Mouse (Mus musculus) CD4-positive, CD25-positive, alpha-beta regulatory T cell, adult 2 months (primary cell): Measurements from ENCODE around the gene Gad1.
A peak's percentile ranks its signal among the peaks of the same experiment; 100 is the strongest.

ENCODE experiments used
- DNase-seq: peaks from one replicate; pipeline ENCODE4 v3.0.0-alpha.2; 2012; ENCODE audit warnings: low read depth, low spot score

Gad1 gene

DNA sequence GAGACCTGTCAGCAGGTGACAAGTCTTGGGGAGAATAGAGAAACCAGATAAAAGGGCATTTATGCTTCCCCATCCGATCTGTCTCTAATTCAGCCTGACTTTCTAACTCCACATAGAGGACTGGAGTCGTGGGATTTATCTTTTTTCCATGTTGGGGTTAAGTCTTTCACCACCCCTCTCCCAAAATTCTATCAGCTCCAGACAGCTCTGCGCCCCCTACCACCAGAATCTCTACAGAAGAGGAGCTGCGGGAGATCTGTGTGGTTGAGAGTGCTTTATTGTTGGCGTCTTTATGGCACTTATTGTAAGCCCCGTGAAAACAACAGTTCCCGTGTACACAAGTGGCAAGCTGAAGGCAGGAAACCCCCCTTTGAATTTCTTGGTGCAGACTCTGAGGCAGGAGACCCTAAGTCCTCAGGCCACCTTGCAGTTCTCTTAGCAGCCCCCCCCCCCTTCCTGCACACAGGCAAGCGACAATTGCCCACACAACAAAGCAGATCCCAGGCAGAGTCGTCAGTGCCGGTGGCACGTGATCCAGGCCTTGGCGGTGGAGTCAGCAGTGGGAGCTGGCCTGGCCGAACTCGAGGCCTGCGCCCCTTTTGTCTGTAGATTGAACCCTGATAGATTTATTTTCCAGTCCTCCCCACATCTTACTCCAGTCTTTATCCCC is 11.9 kb downstream of the Gad1 start:
- no peak for DNase-seq

DNA sequence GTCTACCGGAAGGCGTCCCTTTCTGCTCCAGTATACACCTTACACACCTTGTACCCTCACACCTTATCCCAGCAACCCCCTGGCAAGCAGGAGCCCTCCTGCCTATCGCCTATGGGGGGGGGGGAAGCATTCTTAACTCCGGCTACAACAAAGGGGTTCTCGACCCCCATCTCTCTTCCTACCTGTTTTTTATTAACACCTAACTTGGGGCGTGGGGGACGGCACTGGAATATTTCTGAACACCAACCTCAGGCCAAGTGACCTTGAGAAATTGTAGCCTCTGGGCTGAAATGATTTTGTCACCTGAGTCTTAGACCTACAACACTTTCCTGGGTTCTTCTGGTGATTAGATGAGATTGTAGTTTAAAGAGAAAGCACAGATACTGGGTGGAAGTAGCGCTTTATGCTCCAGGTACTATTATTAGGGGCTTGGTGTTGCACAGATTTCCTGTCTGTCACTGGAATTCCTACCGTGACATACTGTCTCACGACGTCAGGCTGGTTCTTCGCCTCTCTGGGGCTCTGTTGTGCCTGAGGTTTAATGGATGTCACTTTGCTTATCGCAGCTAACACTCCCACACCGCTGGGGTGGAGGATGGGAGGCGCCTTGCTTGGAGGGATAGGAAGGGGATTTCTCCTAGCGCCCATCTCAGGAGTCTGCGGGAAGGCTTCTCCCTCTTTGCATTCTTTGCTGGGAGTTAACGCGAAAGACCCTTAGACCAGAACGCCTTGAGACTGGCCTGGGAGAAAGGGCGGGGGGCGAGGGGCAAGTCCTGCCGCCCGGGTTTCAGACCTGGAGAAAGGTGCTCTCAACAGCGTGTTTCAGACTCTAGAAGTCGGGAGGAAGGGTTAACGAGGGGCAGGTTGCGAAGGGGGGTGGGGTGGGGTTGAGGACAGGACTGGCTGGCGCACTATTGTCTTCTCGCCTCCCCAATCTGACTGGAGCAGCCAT is 13.1 kb downstream of the Gad1 start:
- no peak for DNase-seq

DNA sequence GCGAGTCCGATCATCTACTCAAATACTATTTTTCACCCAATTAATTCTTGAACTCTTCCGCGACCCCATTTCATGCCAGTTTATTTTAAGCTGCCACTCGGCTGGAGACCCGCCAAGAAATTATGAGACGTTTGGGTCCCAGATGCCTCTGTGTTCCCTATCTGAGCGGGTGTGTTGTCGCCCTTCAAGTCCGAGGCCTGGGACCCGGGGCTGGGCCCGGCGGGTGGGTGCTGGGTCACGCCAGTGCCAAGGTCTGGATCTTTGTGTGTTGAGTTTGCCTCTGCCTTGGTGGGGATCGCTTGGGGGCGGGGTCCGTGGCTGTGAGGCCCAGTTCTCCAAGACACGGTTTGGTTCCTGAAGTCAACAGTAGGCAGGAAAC is 13.7 kb downstream of the Gad1 start:
- DNase-seq, result no peak

DNA sequence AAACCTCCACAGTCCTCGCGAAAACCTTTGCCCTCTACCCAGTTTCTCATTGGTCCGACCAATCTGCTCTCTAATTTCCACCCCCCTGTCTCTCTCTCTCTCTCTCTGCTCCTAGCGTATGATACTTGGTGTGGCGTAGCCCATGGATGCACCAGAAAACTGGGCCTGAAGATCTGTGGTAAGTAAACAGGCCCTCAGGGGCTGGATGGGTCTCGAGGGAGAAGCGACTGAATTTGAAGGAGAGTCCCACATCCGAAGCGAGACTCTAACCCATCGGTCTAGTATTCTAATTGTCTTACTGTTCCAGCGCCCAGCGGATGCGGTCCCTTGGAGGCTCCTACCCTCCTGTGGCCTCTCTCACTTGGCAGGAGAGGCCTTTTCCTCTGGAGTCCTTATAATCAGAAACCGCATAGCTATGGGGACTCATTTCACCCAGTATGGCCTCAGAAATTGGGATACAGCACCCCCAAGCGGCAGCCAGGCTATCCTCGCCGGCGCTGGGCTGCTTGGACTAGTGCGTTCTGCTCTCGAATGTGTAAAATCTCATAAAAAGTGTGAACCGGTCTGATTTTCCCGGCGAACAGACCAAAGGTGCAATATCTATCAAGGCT is 14.3 kb downstream of the Gad1 start:
- DNase-seq, result peak; percentile 41

DNA sequence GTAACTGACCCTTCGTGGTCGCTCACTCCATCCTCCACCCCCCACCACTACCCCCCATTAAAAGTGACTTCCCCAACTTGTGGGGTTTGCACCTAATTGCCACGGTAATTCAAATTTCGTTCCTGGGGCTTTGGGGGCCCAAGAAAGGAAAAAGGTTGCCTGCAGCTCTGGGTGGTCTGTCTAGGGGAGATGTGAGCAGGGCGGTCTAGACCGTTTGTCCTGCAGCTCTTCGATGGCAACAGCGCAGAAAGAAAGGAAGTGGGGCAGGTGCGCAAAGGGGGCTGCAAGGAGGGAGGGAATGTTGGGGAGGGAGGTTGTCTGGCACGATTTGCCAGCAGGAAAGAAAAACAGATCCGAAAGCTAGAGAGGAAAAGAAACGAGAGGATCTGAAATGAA is 14.8 kb downstream of the Gad1 start:
- DNase-seq, result no peak

DNA sequence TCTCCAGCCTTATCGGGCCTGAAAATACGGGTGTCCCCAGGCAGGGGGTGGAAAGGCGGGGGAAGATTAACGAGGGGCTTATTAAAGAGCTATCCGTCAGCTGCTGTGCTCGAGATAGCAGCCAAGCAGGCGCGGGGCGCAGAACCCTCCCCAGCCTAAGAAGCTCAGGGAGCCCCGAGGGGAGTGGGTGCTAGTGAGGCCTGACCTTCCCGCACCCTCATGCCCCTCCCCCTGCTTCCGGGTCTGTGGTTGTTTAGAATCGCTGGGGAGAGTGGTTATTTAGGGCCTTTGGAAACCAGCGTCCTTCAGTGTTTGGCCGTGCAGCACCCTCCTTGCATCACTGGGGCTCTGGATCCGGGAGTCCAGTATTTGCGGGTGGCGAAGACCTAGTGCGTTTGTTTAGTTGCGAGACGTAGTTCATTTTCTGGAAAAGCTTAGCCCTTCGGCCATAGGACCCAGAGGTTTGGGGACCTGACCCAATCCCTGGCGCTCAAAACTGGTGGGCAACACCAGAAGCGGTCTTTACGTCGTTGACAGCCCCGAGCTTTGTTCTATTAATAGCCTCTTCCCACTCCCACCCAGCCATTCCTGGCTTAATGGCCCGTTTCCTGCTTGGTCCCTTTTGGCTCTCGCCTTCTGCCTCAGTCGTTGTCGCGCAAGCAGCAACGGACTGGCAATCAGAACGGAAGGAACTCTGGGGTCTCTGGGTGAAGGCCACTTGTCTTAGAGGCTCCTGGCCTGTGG is 15.5 kb downstream of the Gad1 start:
- DNase-seq, result no peak

DNA sequence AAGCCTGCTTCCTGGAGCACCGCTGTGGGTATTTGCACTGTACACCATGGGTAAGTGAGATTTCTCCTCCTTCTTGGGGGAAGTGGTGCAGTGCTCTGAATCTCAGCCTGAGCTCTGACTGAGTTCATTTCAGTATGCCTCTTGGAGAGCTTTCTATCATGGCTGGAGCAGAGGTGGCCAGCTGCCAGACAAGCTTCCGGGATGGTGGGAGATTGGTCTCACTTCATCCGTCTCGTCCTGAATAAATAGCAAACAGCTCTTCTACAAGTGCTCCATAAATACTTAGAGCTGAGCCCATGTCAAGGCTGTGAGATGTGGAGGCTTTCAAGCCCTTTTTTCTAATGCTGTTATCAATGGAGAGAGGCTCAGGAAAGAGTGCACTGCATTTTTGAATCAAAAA is 18.8 kb downstream of the Gad1 start:
- no peak for DNase-seq

DNA sequence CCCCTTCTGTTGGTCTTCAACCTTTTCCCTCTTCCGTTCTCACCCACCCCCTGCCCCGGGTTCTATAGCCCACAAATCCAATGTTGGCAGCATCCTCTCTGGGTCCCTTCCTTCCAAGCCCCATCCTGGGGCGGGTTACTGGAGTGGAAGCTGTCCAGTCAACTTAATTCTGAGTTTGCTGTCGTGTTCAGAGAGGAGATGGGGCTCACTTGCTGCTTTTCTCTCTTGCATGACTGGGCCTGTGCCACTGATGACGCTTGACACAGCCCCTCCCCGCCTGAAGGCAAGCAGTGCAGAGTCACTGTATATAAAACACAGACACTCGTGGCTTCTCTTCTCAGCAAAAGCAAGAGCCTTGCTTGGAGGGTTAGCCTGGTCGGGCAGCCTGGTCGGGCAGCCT is 19.4 kb downstream of the Gad1 start:
- DNase-seq, result no peak

DNA sequence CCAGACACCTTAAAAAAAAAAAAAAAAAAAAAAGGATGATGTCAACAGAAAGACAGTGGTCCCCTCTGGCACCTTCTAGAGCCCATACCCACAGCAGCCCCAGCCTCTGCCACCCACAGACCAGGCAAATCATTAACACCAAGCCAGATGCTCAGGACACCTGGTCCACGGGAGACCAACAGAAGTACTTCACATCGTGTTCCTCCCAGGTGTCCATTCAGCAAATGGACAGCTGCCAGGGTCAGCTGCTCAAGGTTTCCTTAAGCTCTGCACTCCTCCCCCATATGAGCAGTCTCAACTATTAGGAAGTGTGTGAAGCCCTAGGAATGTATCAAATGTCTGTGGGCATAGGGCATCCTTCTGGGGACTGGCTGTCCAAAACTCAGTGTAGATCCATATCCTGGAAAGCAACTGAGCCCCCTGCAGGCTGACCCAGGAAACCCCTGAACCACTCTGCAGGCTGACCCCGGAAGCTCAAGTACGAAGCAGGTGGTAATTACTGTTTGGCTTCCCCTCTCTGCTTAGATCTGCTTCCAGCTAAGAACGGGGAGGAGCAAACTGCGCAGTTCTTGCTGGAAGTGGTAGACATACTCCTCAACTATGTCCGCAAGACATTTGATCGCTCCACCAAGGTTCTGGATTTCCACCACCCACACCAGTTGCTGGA is 20.8 kb downstream of the Gad1 start:
- DNase-seq, result no peak

DNA sequence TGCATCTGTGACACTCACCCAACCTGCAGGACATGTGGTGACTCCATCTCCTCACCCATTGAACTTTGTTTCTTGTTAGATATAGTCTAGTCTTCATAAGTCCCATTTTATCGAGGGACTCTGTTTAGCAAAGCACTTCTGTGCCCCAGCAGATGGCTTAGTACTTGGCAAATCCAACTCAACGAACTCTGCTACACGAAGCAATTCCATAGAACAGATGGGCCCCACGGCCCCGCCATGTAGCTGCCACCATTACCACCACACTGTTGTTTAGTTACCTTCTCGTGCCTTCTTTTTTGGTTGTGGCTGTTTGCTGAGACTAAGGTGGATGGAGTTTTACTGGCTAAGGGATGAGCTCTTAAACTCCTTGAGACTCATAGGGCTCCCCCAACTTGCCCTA is 35.3 kb downstream of the Gad1 start:
- no peak for DNase-seq

DNA sequence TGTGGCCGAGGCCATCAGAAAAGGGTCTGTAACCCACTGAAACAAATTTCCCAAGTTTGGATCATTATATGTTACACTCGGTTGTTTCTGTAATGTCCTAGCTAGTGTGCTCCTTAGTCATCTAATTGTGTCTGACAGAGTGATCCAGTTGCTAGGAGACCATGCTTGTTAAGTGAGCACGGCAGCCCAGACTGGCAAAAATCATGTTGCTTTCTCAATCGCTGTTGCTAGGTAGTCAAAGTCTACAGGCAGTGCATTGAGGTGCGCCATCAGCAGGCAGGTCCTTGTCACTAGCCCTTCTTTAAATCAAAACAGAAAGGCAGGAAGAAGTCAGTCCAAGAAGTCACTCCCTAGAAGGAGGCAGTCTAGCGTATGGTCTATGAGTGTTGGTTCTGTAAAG is 39.6 kb downstream of the Gad1 start:
- no peak for DNase-seq

DNA sequence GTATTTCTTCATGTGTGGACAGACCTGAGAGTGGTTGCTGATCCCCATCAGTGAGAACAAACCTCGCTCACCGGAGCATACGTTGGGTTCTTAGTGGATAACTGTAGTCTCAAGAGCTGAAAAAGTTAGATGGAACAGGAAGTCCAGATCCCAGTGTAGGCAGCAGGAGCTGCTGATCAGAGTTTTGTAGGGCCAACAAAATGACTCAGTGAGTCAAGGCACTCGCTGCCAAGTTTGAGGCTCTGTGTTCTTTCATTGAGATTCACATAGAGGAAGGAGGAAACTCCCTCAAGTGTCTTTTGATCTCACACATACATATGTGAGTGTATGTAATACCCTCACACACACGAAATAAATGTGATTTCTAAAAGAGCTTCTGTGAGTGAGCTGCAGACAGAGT is 40.8 kb downstream of the Gad1 start:
- no peak for DNase-seq

DNA sequence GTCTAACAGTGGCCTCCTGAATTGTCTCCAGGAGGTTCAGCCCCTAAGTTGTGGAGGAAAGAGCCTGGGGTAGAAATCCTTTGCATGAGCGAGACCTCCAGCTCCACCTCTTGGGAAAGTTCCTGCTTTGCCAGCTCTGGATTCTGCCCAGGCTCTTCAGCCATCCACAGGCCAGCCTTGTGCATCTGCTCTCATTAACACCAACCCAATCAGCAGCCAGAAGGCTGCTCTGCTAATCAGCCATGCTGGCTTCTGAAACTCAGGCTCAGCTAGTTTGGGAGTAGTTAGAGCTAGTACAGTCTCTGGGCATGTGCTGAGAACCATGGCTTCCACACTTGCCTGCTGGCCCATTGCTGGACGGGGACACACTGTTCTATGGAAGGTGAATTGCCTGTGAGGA is 43.0 kb downstream of the Gad1 start:
- DNase-seq, result no peak

DNA sequence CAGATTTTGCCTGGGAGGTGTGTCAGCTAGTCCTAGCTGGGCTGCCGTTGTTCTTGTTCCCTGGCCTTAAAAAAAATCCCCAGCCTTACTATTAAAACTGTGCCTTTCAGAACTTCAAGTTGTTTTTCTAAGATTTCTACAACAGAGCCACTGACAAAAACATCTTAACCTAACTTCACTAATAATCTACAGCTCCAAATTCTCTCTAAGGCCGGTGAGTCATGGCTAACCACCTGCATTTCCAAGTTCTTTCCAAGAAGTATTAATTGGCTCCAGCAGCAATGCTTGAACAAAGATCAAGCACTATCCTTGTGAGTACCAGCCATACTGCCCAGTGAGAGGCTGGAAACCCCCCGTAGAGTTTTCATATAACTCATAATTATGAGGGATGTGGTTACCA is 56.9 kb downstream of the Gad1 start:
- DNase-seq, result no peak

DNA sequence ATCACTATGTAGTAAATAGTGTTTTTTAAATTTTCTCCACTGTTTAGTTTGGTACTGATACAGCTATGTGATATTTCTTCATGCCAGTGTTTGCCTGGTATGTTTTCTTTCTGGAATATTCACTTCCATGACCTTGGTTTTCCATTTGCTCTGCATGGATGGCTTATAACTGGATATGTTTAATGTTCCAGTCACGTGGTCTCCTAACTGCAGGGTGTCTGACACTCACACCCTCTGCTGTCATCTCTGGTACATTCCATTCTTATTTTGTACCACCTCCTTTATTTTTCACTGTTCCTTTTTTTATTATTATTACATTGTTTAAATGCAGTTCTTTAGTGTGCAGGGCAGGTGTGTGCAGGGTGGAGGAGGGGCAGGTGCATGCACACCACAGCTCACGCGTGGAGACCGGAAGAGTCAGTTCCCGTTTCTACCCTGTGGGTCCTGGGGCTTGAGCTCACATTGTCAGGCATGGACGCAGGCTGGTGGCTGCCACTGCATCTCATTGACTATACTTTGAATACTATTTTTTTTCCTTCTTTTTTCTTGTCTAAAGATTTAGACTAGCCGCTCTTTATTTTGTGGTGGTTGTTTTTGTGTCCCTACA is 62.0 kb downstream of the Gad1 start:
- peak; percentile 3 for DNase-seq

DNA sequence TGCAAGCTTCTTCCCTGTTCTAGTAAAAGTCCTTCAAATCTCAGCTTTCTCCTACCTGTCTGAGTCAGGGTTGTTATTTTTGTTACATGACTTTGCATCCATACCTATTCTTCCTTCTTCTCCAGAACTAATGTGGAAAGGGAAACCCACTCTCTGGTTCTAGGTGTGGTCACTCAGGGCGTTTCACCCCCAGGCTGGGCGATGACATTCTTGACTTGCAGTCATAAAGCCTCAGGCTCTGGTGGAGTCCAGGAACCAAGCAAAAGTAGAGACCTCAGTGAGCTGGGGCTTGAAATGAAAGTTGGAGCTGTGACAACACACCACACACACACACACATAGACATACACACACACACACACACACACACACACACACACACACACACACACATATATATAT is 63.2 kb downstream of the Gad1 start:
- DNase-seq, result no peak

DNA sequence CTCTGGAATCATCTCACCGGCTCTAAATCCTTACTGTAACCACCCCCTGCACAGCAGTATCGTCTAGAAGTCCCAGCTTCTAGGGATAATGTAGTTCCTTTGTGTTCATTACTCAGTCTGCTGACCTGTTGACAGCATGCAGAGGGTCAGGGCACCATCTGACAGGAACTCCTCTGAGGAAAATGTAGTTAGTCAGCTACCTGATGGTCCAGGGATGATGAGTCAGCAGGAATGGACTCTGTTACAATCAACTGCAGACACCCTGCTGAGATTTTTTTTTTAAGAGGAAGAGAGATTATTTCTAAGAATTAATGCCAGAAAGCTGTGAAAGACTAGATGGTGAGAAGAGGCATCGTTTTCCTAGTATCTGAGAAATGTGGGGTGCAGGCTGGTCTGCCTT is 63.7 kb downstream of the Gad1 start:
- DNase-seq, result no peak

DNA sequence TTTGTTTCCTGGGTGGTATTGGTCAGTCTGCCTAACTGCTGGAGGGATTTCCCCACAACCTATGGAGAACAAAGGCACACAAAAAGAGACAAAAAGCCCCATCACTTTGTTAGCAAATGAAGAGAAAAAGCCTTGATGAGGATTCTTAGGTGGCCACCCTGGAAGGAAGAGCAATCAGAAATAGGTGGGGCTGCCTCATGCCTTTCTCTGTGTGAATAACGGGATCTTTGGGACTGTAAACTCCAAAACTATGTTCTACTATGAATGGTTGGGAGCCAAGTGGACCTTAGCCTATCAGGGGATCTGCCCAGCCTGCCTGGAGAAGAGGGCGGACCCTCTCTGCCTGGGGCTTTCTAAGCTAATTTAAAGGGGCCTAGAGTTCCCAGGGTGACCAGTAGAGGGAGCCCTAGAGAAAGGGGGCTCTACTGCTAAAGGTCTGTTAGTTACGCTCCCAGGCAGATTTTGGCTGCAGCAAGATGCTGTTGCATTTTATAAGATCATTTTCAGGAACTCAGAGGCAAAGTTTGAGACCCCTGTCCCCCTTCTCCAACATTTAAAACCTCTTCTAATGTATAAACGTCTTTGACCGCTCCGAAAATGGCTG is 66.5 kb downstream of the Gad1 start:
- DNase-seq, result peak; percentile 25

DNA sequence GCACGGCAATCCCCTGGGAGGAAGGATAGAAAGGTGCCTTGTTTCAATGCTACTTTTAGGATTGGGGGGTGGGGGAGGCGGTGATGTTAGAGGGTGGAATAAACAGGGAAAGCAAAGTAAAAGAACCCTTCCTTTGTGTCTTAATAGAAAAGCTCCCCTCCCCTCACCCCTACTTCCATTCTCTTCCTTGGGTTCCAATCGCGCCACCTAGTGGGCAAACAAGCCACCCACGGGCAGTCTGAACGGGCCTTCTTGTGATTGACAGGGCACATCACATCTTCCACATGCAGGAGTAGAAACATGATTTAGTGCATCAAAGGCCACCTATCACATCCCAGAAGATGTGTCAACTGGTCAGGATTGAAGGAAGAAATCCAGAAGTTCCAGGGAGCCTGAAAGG is 67.4 kb downstream of the Gad1 start:
- DNase-seq, result peak; percentile 62

DNA sequence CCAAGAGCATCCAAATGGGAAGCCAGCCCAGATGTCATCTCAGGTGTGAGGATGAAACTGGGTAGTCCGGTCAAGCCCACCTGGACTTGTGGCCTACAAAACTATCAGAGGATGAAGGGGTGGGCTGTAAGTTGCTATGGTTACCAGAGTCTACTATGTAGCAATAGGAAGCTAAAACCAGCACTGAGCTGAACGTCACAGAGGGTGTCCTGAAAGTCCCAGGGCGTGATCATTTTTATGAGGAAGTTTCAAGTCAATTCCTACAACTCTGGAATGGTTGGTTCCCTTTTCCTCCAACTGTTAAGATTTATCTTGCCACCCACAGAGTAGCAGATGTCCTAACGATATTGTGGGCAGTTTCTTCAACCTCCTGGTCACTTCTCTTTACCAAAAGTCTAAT is 69.4 kb downstream of the Gad1 start:
- DNase-seq, result no peak

DNA sequence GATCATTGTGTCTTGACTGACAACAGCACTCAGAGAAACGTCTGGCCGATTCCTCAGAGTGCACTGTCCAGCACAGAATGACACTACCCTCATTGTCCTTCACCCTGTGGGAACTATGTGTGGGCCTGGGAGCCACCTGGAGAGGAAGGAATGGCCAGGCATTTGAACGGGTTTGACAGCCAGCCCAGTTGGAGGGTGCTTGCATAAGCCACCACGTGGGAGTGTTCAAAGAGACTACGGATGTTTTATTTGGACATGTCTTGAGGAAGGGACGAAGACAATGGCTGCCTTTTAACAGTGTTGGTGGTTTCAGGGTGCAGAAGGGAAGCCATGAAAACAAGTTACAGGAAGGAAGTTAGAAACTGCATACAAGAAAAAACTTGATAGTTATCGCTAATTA is 72.9 kb downstream of the Gad1 start:
- no peak for DNase-seq
